Mouse (Mus musculus): ENCODE results near the gene Gm11172. TPM values are rescaled to one million over a fixed set of nuclear protein-coding genes. Genes with fewer than 3 reads are reported as not detected.

Gene Gm11172
- total and polyA plus RNA-seq, 2 experiments from 2014 or later = not detected

GRCm38 (mm10) chr16:10814864-10815263 lies 2.1 kb downstream of the Gm11172 start:
- no peak overlapping the region for H3K4me3 ChIP-seq (ENCODE audit: low read length)
- WGBS = 96% methylated on average over 4 of the region's 4 CpGs
- H3K9me3 ChIP-seq (ENCODE audit: low read length) = no peaks in the 10 kb centered on the region
- ATAC-seq = no peak
- no peak for DNase-seq (ENCODE audit: low spot score)
- H3K4me2 ChIP-seq (ENCODE audit: low read depth, low read length) = no peak overlapping the region
- no peaks in the 10 kb centered on the region for H3K27me3 ChIP-seq (ENCODE audit: insufficient read depth, low read length)
- no peak overlapping the region for H3K9ac ChIP-seq (replicated peaks; ENCODE audit: low read length)
- TF ChIP-seq CTCF (IDR thresholded peaks at IDR 0.05; ENCODE audit: low read depth) = no peak
- H3K27ac ChIP-seq = no peak overlapping the region
- no peaks in the 10 kb centered on the region for H3K36me3 ChIP-seq (ENCODE audit: insufficient read depth, low read length)
- no peaks in the 10 kb centered on the region for H3K4me1 ChIP-seq (ENCODE audit: insufficient read depth, low read length)

GRCm38 (mm10) chr16:10818579-10819135 lies 5.9 kb downstream of the Gm11172 start:
- Histone ChIP-seq H3K4me2 (ENCODE audit: low read depth, low read length) (no peak overlapping the region), H3K27me3 (ENCODE audit: insufficient read depth, low read length) (no peaks in the 10 kb centered on the region), H3K27ac (no peak overlapping the region), H3K4me1 (ENCODE audit: insufficient read depth, low read length) (no peaks in the 10 kb centered on the region), H3K36me3 (ENCODE audit: insufficient read depth, low read length) (no peaks in the 10 kb centered on the region), H3K4me3 (ENCODE audit: low read length) (no peak overlapping the region), H3K9me3 (ENCODE audit: low read length) (no peaks in the 10 kb centered on the region), H3K9ac (replicated peaks; ENCODE audit: low read length) (no peak overlapping the region)
- WGBS = 85% methylated on average over 4 of the region's 4 CpGs
- TF ChIP-seq CTCF (IDR thresholded peaks at IDR 0.05; ENCODE audit: low read depth) = no peak
- ATAC-seq = no peak
- DNase-seq (ENCODE audit: low spot score) = no peak

- Histone ChIP-seq H3K9me3 (ENCODE audit: low read length) (no peaks in the 10 kb centered on the region), H3K27ac (no peak overlapping the region), H3K4me3 (ENCODE audit: low read length) (no peak overlapping the region), H3K36me3 (ENCODE audit: insufficient read depth, low read length) (no peaks in the 10 kb centered on the region), H3K27me3 (ENCODE audit: insufficient read depth, low read length) (no peaks in the 10 kb centered on the region), H3K9ac (replicated peaks; ENCODE audit: low read length) (no peak overlapping the region), H3K4me2 (ENCODE audit: low read depth, low read length) (no peak overlapping the region), H3K4me1 (ENCODE audit: insufficient read depth, low read length) (no peaks in the 10 kb centered on the region)
- 74% methylated on average over 3 of the region's 3 CpGs for WGBS
- no peak for TF ChIP-seq CTCF (IDR thresholded peaks at IDR 0.05; ENCODE audit: low read depth)
- no peak for DNase-seq (ENCODE audit: low spot score)
- ATAC-seq = no peak
These were observed 7.3 kb downstream of the Gm11172 start for GRCm38 (mm10) chr16:10819966-10820365.

- Histone ChIP-seq H3K27ac (no peak overlapping the region), H3K4me3 (ENCODE audit: low read length) (no peak overlapping the region), H3K4me1 (ENCODE audit: insufficient read depth, low read length) (no peaks in the 10 kb centered on the region), H3K9ac (replicated peaks; ENCODE audit: low read length) (no peak overlapping the region), H3K9me3 (ENCODE audit: low read length) (no peaks in the 10 kb centered on the region), H3K27me3 (ENCODE audit: insufficient read depth, low read length) (no peaks in the 10 kb centered on the region), H3K36me3 (ENCODE audit: insufficient read depth, low read length) (no peaks in the 10 kb centered on the region), H3K4me2 (ENCODE audit: low read depth, low read length) (no peak overlapping the region)
- TF ChIP-seq CTCF (IDR thresholded peaks at IDR 0.05; ENCODE audit: low read depth) = no peak
- ATAC-seq (no peak), DNase-seq (ENCODE audit: low spot score) (no peak)
- 73% methylated on average over 4 of the region's 4 CpGs for WGBS
These were observed 8.7 kb downstream of the Gm11172 start for GRCm38 (mm10) chr16:10821387-10821786.

GRCm38 (mm10) chr16:10824536-10824935 lies 11.8 kb downstream of the Gm11172 start:
- Histone ChIP-seq H3K9ac (replicated peaks; ENCODE audit: low read length) (no peak overlapping the region), H3K27me3 (ENCODE audit: insufficient read depth, low read length) (no peaks in the 10 kb centered on the region), H3K36me3 (ENCODE audit: insufficient read depth, low read length) (no peaks in the 10 kb centered on the region), H3K27ac (no peak overlapping the region), H3K4me2 (ENCODE audit: low read depth, low read length) (no peak overlapping the region), H3K9me3 (ENCODE audit: low read length) (no peaks in the 10 kb centered on the region), H3K4me3 (ENCODE audit: low read length) (no peak overlapping the region), H3K4me1 (ENCODE audit: insufficient read depth, low read length) (no peaks in the 10 kb centered on the region)
- ATAC-seq (no peak), DNase-seq (ENCODE audit: low spot score) (no peak)
- TF ChIP-seq CTCF (IDR thresholded peaks at IDR 0.05; ENCODE audit: low read depth) = no peak
- WGBS = 92% methylated on average over 1 of the region's 1 CpGs

- WGBS = 91% methylated on average over 4 of the region's 4 CpGs
These were observed 13.1 kb downstream of the Gm11172 start for GRCm38 (mm10) chr16:10825840-10826239.

GRCm38 (mm10) chr16:10827269-10827668 lies 14.6 kb downstream of the Gm11172 start:
- Histone ChIP-seq H3K4me1 (ENCODE audit: insufficient read depth, low read length) (no peaks in the 10 kb centered on the region), H3K36me3 (ENCODE audit: insufficient read depth, low read length) (no peaks in the 10 kb centered on the region), H3K4me2 (ENCODE audit: low read depth, low read length) (no peak overlapping the region), H3K4me3 (ENCODE audit: low read length) (no peak overlapping the region), H3K9ac (replicated peaks; ENCODE audit: low read length) (no peak overlapping the region), H3K27ac (no peak overlapping the region), H3K27me3 (ENCODE audit: insufficient read depth, low read length) (no peaks in the 10 kb centered on the region), H3K9me3 (ENCODE audit: low read length) (no peaks in the 10 kb centered on the region)
- no peak for DNase-seq (ENCODE audit: low spot score)
- 94% methylated on average over 9 of the region's 9 CpGs for WGBS
- ATAC-seq = no peak
- TF ChIP-seq CTCF (IDR thresholded peaks at IDR 0.05; ENCODE audit: low read depth) = no peak

More at GRCm38 (mm10) chr16:10825840-10826239, 13.1 kb downstream of the Gm11172 start:
- Histone ChIP-seq H3K9ac (replicated peaks; ENCODE audit: low read length) (no peak overlapping the region), H3K4me1 (ENCODE audit: insufficient read depth, low read length) (no peaks in the 10 kb centered on the region), H3K36me3 (ENCODE audit: insufficient read depth, low read length) (no peaks in the 10 kb centered on the region), H3K9me3 (ENCODE audit: low read length) (no peaks in the 10 kb centered on the region), H3K4me3 (ENCODE audit: low read length) (no peak overlapping the region), H3K27ac (no peak overlapping the region), H3K4me2 (ENCODE audit: low read depth, low read length) (no peak overlapping the region), H3K27me3 (ENCODE audit: insufficient read depth, low read length) (no peaks in the 10 kb centered on the region)
- DNase-seq (ENCODE audit: low spot score) (no peak), ATAC-seq (no peak)
- TF ChIP-seq CTCF (IDR thresholded peaks at IDR 0.05; ENCODE audit: low read depth) = no peak

All from hindbrain, postnatal 0 days (tissue).